Mouse (Mus musculus) erythroblast, adult 5-6 weeks (primary cell): ENCODE measurements at regions not wholly inside any gene's neighbourhood (a gene's known extent, or its start where the extent isn't known, plus 50 kb on each side); places are given as distances from the start of the nearest gene placed in this dataset.

Experiments used
- ATAC-seq: replicated peaks from 2 replicates; pipeline ENCODE4 v1.8.0; 2016; ENCODE audit warnings: moderate number of reproducible peaks, mild to moderate bottlenecking, moderate TSS enrichment, inconsistent platforms; ENCODE audit not compliant: poor library complexity, low FRiP score, severe bottlenecking

- no peak for ATAC-seq
These were observed 173.6 kb upstream of the Lpp start for GRCm38 (mm10) chr16:24219691-24220090.

- no peak for ATAC-seq
These were observed 174.5 kb upstream of the Lpp start for GRCm38 (mm10) chr16:24218850-24219185.

- no peak for ATAC-seq
These were observed 175.0 kb upstream of the Lpp start for GRCm38 (mm10) chr16:24218162-24218849.

GRCm38 (mm10) chr16:24216828-24217227, 176.5 kb upstream of the Lpp start:
- ATAC-seq, result no peak

- no peak for ATAC-seq
These were observed 178.0 kb upstream of the Lpp start for GRCm38 (mm10) chr16:24215353-24215752.

- no peak for ATAC-seq
These were observed 179.7 kb upstream of the Lpp start for GRCm38 (mm10) chr16:24213577-24213976.

- ATAC-seq, result no peak
These were observed 180.6 kb upstream of the Lpp start for GRCm38 (mm10) chr16:24212702-24213101.

GRCm38 (mm10) chr16:24211588-24211987, 181.7 kb upstream of the Lpp start:
- ATAC-seq, result no peak

GRCm38 (mm10) chr16:24208876-24209275, 184.4 kb upstream of the Lpp start:
- ATAC-seq, result no peak

GRCm38 (mm10) chr16:24208118-24208517, 185.2 kb upstream of the Lpp start:
- ATAC-seq, result no peak

GRCm38 (mm10) chr16:24207056-24207455, 186.3 kb upstream of the Lpp start:
- no peak for ATAC-seq

- ATAC-seq, result no peak
These were observed 186.8 kb upstream of the Lpp start for GRCm38 (mm10) chr16:24206461-24206861.

GRCm38 (mm10) chr16:24205594-24205993, 187.7 kb upstream of the Lpp start:
- ATAC-seq, result no peak

GRCm38 (mm10) chr16:24204064-24204730, 189.1 kb upstream of the Lpp start:
- ATAC-seq, result no peak

GRCm38 (mm10) chr16:24202653-24203052, 190.7 kb upstream of the Lpp start:
- ATAC-seq, result no peak

GRCm38 (mm10) chr16:24201455-24201854, 191.9 kb upstream of the Lpp start:
- no peak for ATAC-seq

- ATAC-seq, result no peak
These were observed 193.1 kb upstream of the Lpp start for GRCm38 (mm10) chr16:24200200-24200599.

- no peak for ATAC-seq
These were observed 193.7 kb upstream of the Lpp start for GRCm38 (mm10) chr16:24199408-24200167.

GRCm38 (mm10) chr16:24198291-24198690, 195.0 kb upstream of the Lpp start:
- no peak for ATAC-seq

- no peak for ATAC-seq
These were observed 195.7 kb upstream of the Lpp start for GRCm38 (mm10) chr16:24197618-24198017.

GRCm38 (mm10) chr16:24193945-24194344, 199.4 kb upstream of the Lpp start:
- ATAC-seq, result no peak
